Mouse (Mus musculus): ENCODE data around the gene Rnf141.

DNA sequence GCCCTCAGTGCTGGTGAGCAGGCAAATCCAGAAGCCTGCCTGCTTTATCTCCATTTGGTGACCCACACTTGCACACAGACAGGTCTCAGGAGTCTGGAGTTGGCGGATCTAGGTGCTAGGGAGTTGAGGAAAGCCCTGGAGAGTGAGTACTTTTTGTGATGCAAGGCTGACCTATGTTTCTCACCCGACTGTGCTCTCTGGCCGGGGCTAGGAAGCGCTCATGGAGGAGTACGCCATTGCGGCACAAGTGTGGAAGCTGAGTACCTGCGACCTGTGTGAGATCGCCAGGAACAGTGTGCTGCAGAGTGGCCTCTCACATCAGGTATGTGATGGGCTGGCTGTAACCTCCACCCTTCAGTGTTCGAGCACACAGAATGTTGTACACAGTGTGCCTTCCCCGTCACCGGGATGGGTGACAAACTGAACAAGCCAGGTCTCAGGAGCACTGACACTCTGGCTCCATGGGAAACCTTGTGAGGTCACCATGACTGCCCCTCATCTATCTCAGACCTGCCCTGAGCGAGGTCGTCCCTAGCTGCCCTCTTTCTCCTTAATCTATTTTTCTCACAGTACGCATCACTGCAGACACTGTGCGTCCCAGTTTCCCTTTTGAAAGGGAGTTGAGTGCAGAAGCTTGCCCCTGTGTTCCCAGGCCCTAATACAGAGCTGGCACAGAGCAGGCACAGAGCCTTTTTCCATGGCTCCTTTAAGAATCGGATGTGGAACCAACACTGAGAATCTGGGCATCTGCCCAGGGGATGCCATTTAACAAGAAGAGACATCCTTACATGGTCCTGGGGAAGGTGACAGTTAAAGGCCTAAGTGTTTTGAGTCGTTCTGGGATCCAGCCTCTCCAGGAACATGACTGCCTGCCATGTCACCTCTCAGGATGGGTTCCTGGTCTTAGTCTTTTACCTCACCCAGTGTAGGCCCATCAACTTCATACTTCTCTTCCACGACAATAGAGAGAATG lies 34.4 kb downstream of the Rnf141 start:
- no peak for TF ChIP-seq GATA1 (IDR thresholded peaks at IDR 0.05; ENCODE audit: low read length)
- no peak for TF ChIP-seq TAL1 (IDR thresholded peaks at IDR 0.05; ENCODE audit: low read length)

All from erythroblast, embryonic 14.5 days (primary cell).